Comparison of ENCODE assay signal across 7 mouse cellular contexts in the genomic region with DNA sequence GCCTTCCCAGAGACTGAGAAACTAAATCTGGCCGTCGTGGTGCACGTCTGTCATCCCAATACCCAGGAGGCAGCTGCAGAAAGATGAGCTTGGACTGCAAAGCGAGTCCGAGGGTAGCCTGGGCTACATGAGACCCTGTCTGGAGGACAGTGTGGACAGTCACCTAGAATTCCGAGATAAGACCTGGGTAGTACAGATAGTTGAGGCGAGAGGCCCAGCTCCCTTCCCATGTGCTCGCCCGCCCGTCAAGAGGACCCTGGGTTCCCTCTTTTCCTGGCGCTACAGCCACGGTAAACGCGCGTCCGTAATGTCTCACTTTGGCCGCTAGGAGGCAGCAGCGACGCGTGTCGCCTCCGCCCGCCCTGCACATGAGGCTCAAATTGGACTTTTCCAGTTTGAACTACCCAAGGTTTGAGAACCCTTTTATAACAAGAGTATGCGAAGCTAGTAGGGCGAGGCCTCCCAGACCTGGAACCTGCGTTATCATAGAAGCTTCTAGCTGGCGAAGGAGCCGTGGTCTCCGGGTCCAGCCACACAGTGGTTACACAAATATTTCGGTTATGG. TPM values are rescaled to one million over a fixed set of nuclear protein-coding genes. Genes with fewer than 3 reads are reported as not detected.
DNase-seq lines count a peak whose midpoint lies in the region; ATAC-seq and TF ChIP-seq lines count a peak whose summit lies in the region.

No protein-coding gene starts in this region.

- WGBS in heart, embryonic 13.5 days = 14% methylated on average over 30 of the region's 30 CpGs
- 16% methylated on average over 30 of the region's 30 CpGs for WGBS in kidney, postnatal 0 days

- peak; percentile 85 for DNase-seq in CD4-positive, CD25-positive, alpha-beta regulatory T cell, adult 2 months (ENCODE audit: low read depth, low spot score)
- DNase-seq in G1E (ENCODE audit: low spot score) = peak; percentile 63
- peak; percentile 83 for DNase-seq in kidney, postnatal 0 days (ENCODE audit: low spot score)
- DNase-seq in spleen, postnatal 14 days (ENCODE audit: low spot score in 2 of 2) = peak; percentile 51 to 72

- 0 out of 2 replicates have a peak overlapping the region, but pooled peaks have one; percentile 24 for H3K9ac ChIP-seq in heart, embryonic 13.5 days
- no peak overlapping the region for H3K9ac ChIP-seq in kidney, postnatal 0 days (ENCODE audit: low read depth, low read length)

- no peak overlapping the region for H3K27ac ChIP-seq in cortical plate, adult 2 months (ENCODE audit: insufficient read depth, low read length)
- H3K27ac ChIP-seq in heart, embryonic 13.5 days (replicated peaks) = no peak overlapping the region
- no peak overlapping the region for H3K27ac ChIP-seq in kidney, postnatal 0 days

- TF ChIP-seq CTCF in G1E (IDR thresholded peaks at IDR 0.05; ENCODE audit: low read depth, low read length) = peak; percentile 94
- TF ChIP-seq CTCF in cortical plate, adult 2 months (IDR thresholded peaks at IDR 0.05; ENCODE audit: extremely low read depth, insufficient read depth, low read length) = peak; percentile 93
- peak; percentile 96 for TF ChIP-seq CTCF in kidney, postnatal 0 days (IDR thresholded peaks at IDR 0.05; ENCODE audit: low read depth)

- H3K36me3 ChIP-seq in G1E (replicated peaks) = peaks cover 29% of the 10 kb centered on the region
- H3K36me3 ChIP-seq in heart, embryonic 13.5 days = no peaks in the 10 kb centered on the region
- no peaks in the 10 kb centered on the region for H3K36me3 ChIP-seq in kidney, postnatal 0 days (ENCODE audit: insufficient read depth, low read length)

- H3K27me3 ChIP-seq in G1E (ENCODE audit: insufficient read depth, low read length) = peaks cover 29% of the 10 kb centered on the region
- H3K27me3 ChIP-seq in heart, embryonic 13.5 days (replicated peaks) = peaks cover 70% of the 10 kb centered on the region
- H3K27me3 ChIP-seq in kidney, postnatal 0 days (ENCODE audit: insufficient read depth, low read length) = no peaks in the 10 kb centered on the region

- peak; percentile 37; the same call in 1 of the 2 replicates for ATAC-seq in G1E (ENCODE audit: extremely low read depth, insufficient number of reproducible peaks, low FRiP score, poor library complexity, severe bottlenecking)
- ATAC-seq in heart, embryonic 13.5 days (ENCODE audit: extremely low read depth, insufficient number of reproducible peaks, low FRiP score, low TSS enrichment) = no peak
- ATAC-seq in kidney, postnatal 0 days (replicated peaks; ENCODE audit: low FRiP score, low read depth) = peak; percentile 22; the same call in 1 of the 2 replicates
- ATAC-seq in megakaryocyte, adult 5-6 weeks (ENCODE audit: poor library complexity, severe bottlenecking) = peak; percentile 97

- peaks cover 36% of the 10 kb centered on the region for H3K4me1 ChIP-seq in G1E (ENCODE audit: insufficient read depth, low read depth, low read length)
- no peaks in the 10 kb centered on the region for H3K4me1 ChIP-seq in cortical plate, adult 2 months (ENCODE audit: control insufficient read depth, insufficient read depth, low read length)
- H3K4me1 ChIP-seq in heart, embryonic 13.5 days = peaks cover 14% of the 10 kb centered on the region
- no peaks in the 10 kb centered on the region for H3K4me1 ChIP-seq in kidney, postnatal 0 days (replicated peaks; ENCODE audit: insufficient read depth, low read length)

- H3K4me2 ChIP-seq in heart, embryonic 13.5 days = no peak overlapping the region
- no peak overlapping the region for H3K4me2 ChIP-seq in kidney, postnatal 0 days (ENCODE audit: low read length)

- TF ChIP-seq POLR2A in cortical plate, adult 2 months (IDR thresholded peaks at IDR 0.05; ENCODE audit: extremely low read depth, insufficient read depth, low read length) = no peak

- H3K4me3 ChIP-seq in G1E (ENCODE audit: low read depth, low read length) = no peak overlapping the region
- no peak overlapping the region for H3K4me3 ChIP-seq in cortical plate, adult 2 months (ENCODE audit: insufficient read depth, low read length)
- no peak overlapping the region for H3K4me3 ChIP-seq in heart, embryonic 13.5 days
- no peak overlapping the region for H3K4me3 ChIP-seq in kidney, postnatal 0 days (replicated peaks; ENCODE audit: low read depth, low read length)

- H3K9me3 ChIP-seq in G1E (replicated peaks) = no peaks in the 10 kb centered on the region; the same call in 1 of the 2 replicates
- peaks cover 14% of the 10 kb centered on the region for H3K9me3 ChIP-seq in heart, embryonic 13.5 days
- no peaks in the 10 kb centered on the region for H3K9me3 ChIP-seq in kidney, postnatal 0 days (replicated peaks; ENCODE audit: low read length)

RNA-seq across cellular contexts. Expression of a gene that starts 13.2 kb away (rescaled TPM):
- total RNA-seq in G1E (2014; fragmentation: Nextera tagmentation) = 1.9 and 2.7 TPM in 2 replicates
- total RNA-seq in G1E (2017) = 2.3 and 3.1 TPM in 2 replicates
- polyA plus RNA-seq in G1E (2012) = 4.6 and 5.6 TPM in 2 replicates
- 1.1 TPM in 2 replicates for polyA plus RNA-seq in cortical plate, adult 2 months (2012; rRNA removed)
- not detected in 2 replicates for polyA plus RNA-seq in heart, embryonic 13.5 days (2015; fragmentation: Nextera tagmentation; extraction: Ambion mirVana)
- polyA plus RNA-seq in kidney, postnatal 0 days (2015; fragmentation: Nextera tagmentation; extraction: Ambion mirVana) = 0.09 and 0.13 TPM in 2 replicates
- total RNA-seq in megakaryocyte, adult 5-6 weeks (2015) = 0.80 and 1.5 TPM in 2 replicates
- total RNA-seq in megakaryocyte, adult 5-6 weeks (2017) = 0.07 and 1.7 TPM in 2 replicates

RNA-seq across cellular contexts. Expression of a gene that starts 16.6 kb away (rescaled TPM):
- total RNA-seq in G1E (2014; fragmentation: Nextera tagmentation) = 79.8 and 104 TPM in 2 replicates
- total RNA-seq in G1E (2017) = 15.7 and 18.9 TPM in 2 replicates
- polyA plus RNA-seq in G1E (2012) = 323 and 357 TPM in 2 replicates
- polyA plus RNA-seq in cortical plate, adult 2 months (2012; rRNA removed) = 265 and 282 TPM in 2 replicates
- 5.6 and 6.7 TPM in 2 replicates for polyA plus RNA-seq in heart, embryonic 13.5 days (2015; fragmentation: Nextera tagmentation; extraction: Ambion mirVana)
- 8.4 and 10.2 TPM in 2 replicates for polyA plus RNA-seq in kidney, postnatal 0 days (2015; fragmentation: Nextera tagmentation; extraction: Ambion mirVana)
- 56.2 and 65.4 TPM in 2 replicates for total RNA-seq in megakaryocyte, adult 5-6 weeks (2015)
- 14.4 and 24.6 TPM in 2 replicates for total RNA-seq in megakaryocyte, adult 5-6 weeks (2017)

RNA-seq across cellular contexts. Expression of a gene that starts 18.0 kb away (rescaled TPM):
- total RNA-seq in G1E (2014; fragmentation: Nextera tagmentation) (7.4 and 19.6 TPM in 2 replicates), G1E (2017) (12.3 and 15.0 TPM in 2 replicates)
- polyA plus RNA-seq in G1E (2012) = 78.9 and 92.7 TPM in 2 replicates
- 31.4 and 35.1 TPM in 2 replicates for polyA plus RNA-seq in cortical plate, adult 2 months (2012; rRNA removed)
- 1.9 and 2.4 TPM in 2 replicates for polyA plus RNA-seq in heart, embryonic 13.5 days (2015; fragmentation: Nextera tagmentation; extraction: Ambion mirVana)
- 6.8 and 7.5 TPM in 2 replicates for polyA plus RNA-seq in kidney, postnatal 0 days (2015; fragmentation: Nextera tagmentation; extraction: Ambion mirVana)
- 9.0 and 11.0 TPM in 2 replicates for total RNA-seq in megakaryocyte, adult 5-6 weeks (2015)
- total RNA-seq in megakaryocyte, adult 5-6 weeks (2017) = 10.5 and 11.1 TPM in 2 replicates

RNA-seq across cellular contexts. Expression of a gene that starts 41.6 kb away (rescaled TPM):
- total RNA-seq in G1E (2014; fragmentation: Nextera tagmentation) (not detected in 2 replicates), G1E (2017) (0.12 and 0.22 TPM in 2 replicates)
- polyA plus RNA-seq in G1E (2012) = 0.02 and 0.03 TPM in 2 replicates
- polyA plus RNA-seq in cortical plate, adult 2 months (2012; rRNA removed) = 30.2 and 36.0 TPM in 2 replicates
- 1.5 TPM in 2 replicates for polyA plus RNA-seq in heart, embryonic 13.5 days (2015; fragmentation: Nextera tagmentation; extraction: Ambion mirVana)
- polyA plus RNA-seq in kidney, postnatal 0 days (2015; fragmentation: Nextera tagmentation; extraction: Ambion mirVana) = 4.2 and 5.5 TPM in 2 replicates
- total RNA-seq in megakaryocyte, adult 5-6 weeks (2015) = not detected in 2 replicates
- 0.33 TPM in 1 of 2 replicates, not detected in the other for total RNA-seq in megakaryocyte, adult 5-6 weeks (2017)

RNA-seq across cellular contexts. Expression of a gene that starts 45.0 kb away (rescaled TPM):
- total RNA-seq in G1E (2014; fragmentation: Nextera tagmentation) (7.1 and 16.3 TPM in 2 replicates), G1E (2017) (11.8 and 13.3 TPM in 2 replicates)
- 55.0 and 68.8 TPM in 2 replicates for polyA plus RNA-seq in G1E (2012)
- 177 and 193 TPM in 2 replicates for polyA plus RNA-seq in cortical plate, adult 2 months (2012; rRNA removed)
- polyA plus RNA-seq in heart, embryonic 13.5 days (2015; fragmentation: Nextera tagmentation; extraction: Ambion mirVana) = 34.9 and 36.5 TPM in 2 replicates
- polyA plus RNA-seq in kidney, postnatal 0 days (2015; fragmentation: Nextera tagmentation; extraction: Ambion mirVana) = 43.8 and 47.2 TPM in 2 replicates
- 4.6 and 5.0 TPM in 2 replicates for total RNA-seq in megakaryocyte, adult 5-6 weeks (2015)
- total RNA-seq in megakaryocyte, adult 5-6 weeks (2017) = 14.7 and 14.9 TPM in 2 replicates

Comparison
In these comparisons a context has a peak if more than half of its experiments do, and no peak if none do; other contexts are left out.
1. RNA of a gene that starts 16.6 kb away (polyA plus RNA-seq): 323 to 357 TPM in G1E and 265 to 282 TPM in cortical plate, adult 2 months; 8.4 to 10.2 TPM in kidney, postnatal 0 days and 5.6 to 6.7 TPM in heart, embryonic 13.5 days; every median in the first group is over 10 times any median in the second.
2. Peak in every context shown above with its lines, with median percentiles within 50 percentile points of each other: DNase-seq and CTCF ChIP-seq.